Mouse (Mus musculus): ENCODE data around the gene Kcnk16. TPM values are rescaled to one million over a fixed set of nuclear protein-coding genes. Genes with fewer than 3 reads are reported as not detected.
A peak's percentile ranks its signal among the peaks of the same experiment; 100 is the strongest.

The Kcnk16 gene
- total and polyA plus RNA-seq, 3 experiments = not detected

- Histone ChIP-seq H3K79me2 (ENCODE audit: control insufficient read depth, insufficient read depth, low read length, poor library complexity) (0 out of 2 replicates have a peak, but pooled peaks cover 1% of the 10 kb centered on the region), H3K27ac (ENCODE audit: control insufficient read depth, low read depth, low read length) (no peak overlapping the region), H3K4me3 (ENCODE audit: control insufficient read depth in 1 of 2, insufficient read depth in 1 of 2, low read depth in 2 of 2, low read length in 2 of 2) (no peak overlapping the region), H3K4me1 (ENCODE audit: control insufficient read depth in 1 of 2, insufficient read depth in 2 of 2, low read length in 2 of 2) (peaks cover 0 to 3% of the 10 kb centered on the region in 2 experiments; a peak in 1 of 4 replicates), H3K9ac (ENCODE audit: control insufficient read depth, low read depth, low read length, poor library complexity, severe bottlenecking) (no peak overlapping the region), H3K36me3 (ENCODE audit: control insufficient read depth in 1 of 2, insufficient read depth in 2 of 2, low read length in 2 of 2) (peaks cover 0 to 5% of the 10 kb centered on the region in 2 experiments; a peak in 1 of 4 replicates), H3K27me3 (ENCODE audit: control insufficient read depth in 1 of 2, insufficient read depth in 2 of 2, low read length in 2 of 2) (no peaks in the 10 kb centered on the region), H3K9me3 (replicated peaks; ENCODE audit: insufficient read depth, low read length) (no peaks in the 10 kb centered on the region)
- DNase-seq (ENCODE audit: low read depth, low spot score) = peak; percentile 23
- TF ChIP-seq EP300 (IDR thresholded peaks at IDR 0.05; ENCODE audit: low read depth in 1 of 2, low read length in 2 of 2) (0 out of 4 replicates have a peak, but pooled peaks of 1 of the 2 experiments have one; percentile 15), MAZ (IDR thresholded peaks at IDR 0.05; ENCODE audit: low read depth, low read length) (no peak)
These were observed 22.4 kb upstream of the Kcnk16 start for GRCm38 (mm10) chr14:20291391-20291790.

GRCm38 (mm10) chr14:20268421-20268820, 578 bp downstream of the Kcnk16 start:
- TF ChIP-seq ZC3H11A (IDR thresholded peaks at IDR 0.05; ENCODE audit: low read depth, low read length) (no peak), GATA1 (IDR thresholded peaks at IDR 0.05; ENCODE audit: low read depth, low read length) (no peak), TCF12 (IDR thresholded peaks at IDR 0.05; ENCODE audit: low read depth, low read length) (no peak), HCFC1 (IDR thresholded peaks at IDR 0.05; ENCODE audit: low read depth, low read length) (no peak), SMC3 (IDR thresholded peaks at IDR 0.05; ENCODE audit: low read depth, low read length) (no peak), ZNF384 (IDR thresholded peaks at IDR 0.05; ENCODE audit: low read depth, low read length) (no peak), CHD1 (IDR thresholded peaks at IDR 0.05; ENCODE audit: low read depth, low read length) (no peak), POLR2A (IDR thresholded peaks at IDR 0.05; ENCODE audit: control insufficient read depth in 1 of 2, insufficient read depth in 1 of 2, low read depth in 1 of 2, low read length in 2 of 2, poor library complexity in 1 of 2) (no peak)
- H3K4me3 ChIP-seq (ENCODE audit: control insufficient read depth in 1 of 2, insufficient read depth in 1 of 2, low read depth in 2 of 2, low read length in 2 of 2) = no peak overlapping the region
- no peaks in the 10 kb centered on the region for H3K79me2 ChIP-seq (ENCODE audit: control insufficient read depth, insufficient read depth, low read length, poor library complexity)
- H3K36me3 ChIP-seq (ENCODE audit: control insufficient read depth in 1 of 2, insufficient read depth in 2 of 2, low read length in 2 of 2) = no peaks in the 10 kb centered on the region
- H3K4me1 ChIP-seq (ENCODE audit: control insufficient read depth in 1 of 2, insufficient read depth in 2 of 2, low read length in 2 of 2) = no peaks in the 10 kb centered on the region
- no peaks in the 10 kb centered on the region for H3K9me3 ChIP-seq (replicated peaks; ENCODE audit: insufficient read depth, low read length)
- H3K27ac ChIP-seq (ENCODE audit: control insufficient read depth, low read depth, low read length) = no peak overlapping the region
- H3K9ac ChIP-seq (ENCODE audit: control insufficient read depth, low read depth, low read length, poor library complexity, severe bottlenecking) = no peak overlapping the region
- peaks cover 0 to 5% of the 10 kb centered on the region in 2 experiments; a peak in 3 of 4 replicates for H3K27me3 ChIP-seq (ENCODE audit: control insufficient read depth in 1 of 2, insufficient read depth in 2 of 2, low read length in 2 of 2)
- no peak for DNase-seq (ENCODE audit: low read depth, low spot score)

GRCm38 (mm10) chr14:20262346-20262745, 6.7 kb downstream of the Kcnk16 start:
- Histone ChIP-seq H3K4me1 (ENCODE audit: control insufficient read depth in 1 of 2, insufficient read depth in 2 of 2, low read length in 2 of 2) (no peaks in the 10 kb centered on the region), H3K36me3 (ENCODE audit: control insufficient read depth in 1 of 2, insufficient read depth in 2 of 2, low read length in 2 of 2) (no peaks in the 10 kb centered on the region), H3K79me2 (ENCODE audit: control insufficient read depth, insufficient read depth, low read length, poor library complexity) (no peaks in the 10 kb centered on the region), H3K27me3 (ENCODE audit: control insufficient read depth in 1 of 2, insufficient read depth in 2 of 2, low read length in 2 of 2) (peaks cover 0 to 3% of the 10 kb centered on the region in 2 experiments; a peak in 2 of 4 replicates), H3K9ac (ENCODE audit: control insufficient read depth, low read depth, low read length, poor library complexity, severe bottlenecking) (no peak overlapping the region), H3K9me3 (replicated peaks; ENCODE audit: insufficient read depth, low read length) (no peaks in the 10 kb centered on the region), H3K4me3 (ENCODE audit: control insufficient read depth in 1 of 2, insufficient read depth in 1 of 2, low read depth in 2 of 2, low read length in 2 of 2) (no peak overlapping the region), H3K27ac (ENCODE audit: control insufficient read depth, low read depth, low read length) (no peak overlapping the region)
- DNase-seq (ENCODE audit: low read depth, low spot score) = no peak
- TF ChIP-seq RAD21 (IDR thresholded peaks at IDR 0.05; ENCODE audit: low read depth, low read length) (no peak), MYC (IDR thresholded peaks at IDR 0.05; ENCODE audit: low read depth, low read length) (no peak), RCOR1 (IDR thresholded peaks at IDR 0.05; ENCODE audit: low read depth, low read length) (no peak), ZKSCAN1 (IDR thresholded peaks at IDR 0.05; ENCODE audit: low read depth, low read length) (no peak), MEF2A (IDR thresholded peaks at IDR 0.05; ENCODE audit: extremely low read depth, insufficient replicate concordance, low read depth, low read length, poor library complexity, severe bottlenecking) (no peak), UBTF (IDR thresholded peaks at IDR 0.05; ENCODE audit: borderline replicate concordance, insufficient read depth, low read depth, low read length) (no peak), POLR2AphosphoS2 (IDR thresholded peaks at IDR 0.05; ENCODE audit: low read length) (no peak), NRF1 (IDR thresholded peaks at IDR 0.05; ENCODE audit: insufficient read depth, low read depth, low read length, poor library complexity, severe bottlenecking) (no peak), HCFC1 (IDR thresholded peaks at IDR 0.05; ENCODE audit: low read depth, low read length) (no peak), CTCF (IDR thresholded peaks at IDR 0.05 in 2 of 3, conservative IDR thresholded peaks at IDR 0.05 in 1 of 3; ENCODE audit: control insufficient read depth in 1 of 3, insufficient read depth in 1 of 3, low read depth in 2 of 3, low read length in 3 of 3, poor library complexity in 1 of 3, severe bottlenecking in 1 of 3) (no peak), EP300 (IDR thresholded peaks at IDR 0.05; ENCODE audit: low read depth in 1 of 2, low read length in 2 of 2) (no peak), MAX (IDR thresholded peaks at IDR 0.05; ENCODE audit: low read length) (no peak), KAT2A (conservative IDR thresholded peaks at IDR 0.05; ENCODE audit: low read depth, low read length) (no peak), GATA1 (IDR thresholded peaks at IDR 0.05; ENCODE audit: low read depth, low read length) (no peak)
